Mouse (Mus musculus) stomach, postnatal 0 days (tissue): ENCODE measurements around the gene Fam161b.

Source experiments
- CTCF ChIP-seq: IDR thresholded peaks from 2 replicates; pipeline ENCODE4 v1.5.1; 2016; ENCODE audit warnings: antibody characterized with exemption, low read depth, mild to moderate bottlenecking, moderate library complexity
- EP300 ChIP-seq: optimal IDR thresholded peaks from 2 replicates; pipeline ENCODE3; 2016; ENCODE audit warnings: antibody characterized with exemption

- TF ChIP-seq CTCF (no peak), EP300 (no peak)
Measured at GRCm38 (mm10) chr12:84388097-84388496, 26.5 kb upstream of the Fam161b start.
